Mouse (Mus musculus): ENCODE measurements around the gene Bet1.

Gene Bet1

GRCm38 (mm10) chr6:4086663-4087454, at the start of gene Bet1:
Gene Bet1, minus strand, starts transcription at chr6:4086972.
- peak; percentile 78 to 90 for DNase-seq (ENCODE audit: low spot score in 2 of 2)

GRCm38 (mm10) chr6:4132239-4132638, 45.5 kb upstream of the Bet1 start:
- no peak for DNase-seq (ENCODE audit: low spot score in 2 of 2)

GRCm38 (mm10) chr6:4131149-4131548, 44.4 kb upstream of the Bet1 start:
- no peak for DNase-seq (ENCODE audit: low spot score in 2 of 2)

- no peak for DNase-seq (ENCODE audit: low spot score in 2 of 2)
These were observed 31.8 kb upstream of the Bet1 start for GRCm38 (mm10) chr6:4118611-4119010.

- no peak for DNase-seq (ENCODE audit: low spot score in 2 of 2)
These were observed 3.7 kb upstream of the Bet1 start for GRCm38 (mm10) chr6:4090423-4090822.

- no peak for DNase-seq (ENCODE audit: low spot score in 2 of 2)
These were observed 14.5 kb downstream of the Bet1 start for GRCm38 (mm10) chr6:4072281-4072680.

- no peak for DNase-seq (ENCODE audit: low spot score in 2 of 2)
These were observed 17.1 kb downstream of the Bet1 start for GRCm38 (mm10) chr6:4069714-4070113.

- DNase-seq (ENCODE audit: low spot score in 2 of 2): no peak
These were observed 32.4 kb downstream of the Bet1 start for GRCm38 (mm10) chr6:4054387-4054786.

GRCm38 (mm10) chr6:4052843-4053242, 33.9 kb downstream of the Bet1 start:
- no peak for DNase-seq (ENCODE audit: low spot score in 2 of 2)

- DNase-seq (ENCODE audit: low spot score in 2 of 2): no peak
These were observed 39.6 kb downstream of the Bet1 start for GRCm38 (mm10) chr6:4047200-4047599.

- DNase-seq (ENCODE audit: low spot score in 2 of 2): no peak
These were observed 45.0 kb downstream of the Bet1 start for GRCm38 (mm10) chr6:4041821-4042220.

- DNase-seq (ENCODE audit: low spot score in 2 of 2): no peak
These were observed 55.8 kb downstream of the Bet1 start for GRCm38 (mm10) chr6:4030956-4031355.

Data from left cerebral cortex, adult 9 months (tissue).